Mouse (Mus musculus) ES-Bruce4 (cell line): ENCODE measurements around the gene Ergic1. TPM values are rescaled to one million over a fixed set of nuclear protein-coding genes. Genes with fewer than 3 reads are reported as not detected.

Source experiments
- H3K27ac ChIP-seq: 2 replicates; pipeline ENCODE4 v1.5.1; 2012; ENCODE audit warnings: low read length, inconsistent platforms; ENCODE audit not compliant: insufficient read depth
- H3K27me3 ChIP-seq: 2 replicates; pipeline ENCODE4 v1.6.1; 2012; ENCODE audit warnings: mild to moderate bottlenecking, low read length, inconsistent platforms; ENCODE audit not compliant: control insufficient read depth, poor library complexity, insufficient read depth, severe bottlenecking
- H3K36me3 ChIP-seq: 2 replicates; pipeline ENCODE4 v1.6.1; 2012; ENCODE audit warnings: inconsistent platforms, mild to moderate bottlenecking, low read length, moderate library complexity; ENCODE audit not compliant: control insufficient read depth, poor library complexity, insufficient read depth, severe bottlenecking
- H3K4me1 ChIP-seq: one replicate; pipeline ENCODE4 v1.8.1; 2011; ENCODE audit warnings: low read length; ENCODE audit not compliant: control insufficient read depth, insufficient read depth
- H3K4me3 ChIP-seq: 2 replicates; pipeline ENCODE4 v1.5.1; 2011; ENCODE audit warnings: low read depth, mild to moderate bottlenecking, low read length
- H3K9ac ChIP-seq: 2 replicates; pipeline ENCODE4 v1.6.1; 2012; ENCODE audit warnings: low read depth, mild to moderate bottlenecking, inconsistent platforms; ENCODE audit not compliant: poor library complexity, severe bottlenecking
- H3K9me3 ChIP-seq: replicated peaks from 2 replicates; pipeline ENCODE4 v1.6.1; 2012; ENCODE audit warnings: mild to moderate bottlenecking, low read length, inconsistent platforms; ENCODE audit not compliant: control insufficient read depth, poor library complexity, insufficient read depth, severe bottlenecking
- CTCF ChIP-seq: IDR thresholded peaks from one replicate; pipeline ENCODE4 v1.8.1; 2011; ENCODE audit warnings: low read depth, low read length
- EP300 ChIP-seq: IDR thresholded peaks from 2 replicates; pipeline ENCODE4 v1.6.1; 2011; ENCODE audit warnings: low read depth, low read length; ENCODE audit not compliant: insufficient read depth
- POLR2A ChIP-seq: IDR thresholded peaks from one replicate; pipeline ENCODE4 v1.8.1; 2011; ENCODE audit warnings: low read length; ENCODE audit not compliant: insufficient read depth
- polyA plus RNA-seq: library from polyadenylated mRNA; stranded (reverse); fragments of >200 nt; gene quantifications from 2 replicates; pipeline ENCODE4 v1.2.4, GENCODE M21; 2011; ENCODE audit warnings: low read depth; ENCODE audit not compliant: missing spikeins, insufficient read depth, insufficient read length

The Ergic1 gene
- polyA plus RNA-seq, 1 experiment, result 166 TPM

GRCm38 (mm10) chr17:26688795-26689735 lies 127.8 kb downstream of the Ergic1 start:
- Histone ChIP-seq H3K9ac (no peak overlapping the region), H3K27me3 (no peaks in the 10 kb centered on the region), H3K36me3 (no peaks in the 10 kb centered on the region; the same call in 1 of the 2 replicates), H3K4me1 (no peaks in the 10 kb centered on the region), H3K4me3 (no peak overlapping the region), H3K9me3 (no peaks in the 10 kb centered on the region), H3K27ac (no peak overlapping the region)
- no peak for TF ChIP-seq EP300
- no peak for TF ChIP-seq POLR2A
- no peak for TF ChIP-seq CTCF

GRCm38 (mm10) chr17:26689810-26690209 lies 128.5 kb downstream of the Ergic1 start:
- no peaks in the 10 kb centered on the region for H3K36me3 ChIP-seq
- no peak overlapping the region for H3K27ac ChIP-seq
- H3K27me3 ChIP-seq, result no peaks in the 10 kb centered on the region
- H3K9me3 ChIP-seq, result no peaks in the 10 kb centered on the region
- no peaks in the 10 kb centered on the region for H3K4me1 ChIP-seq
- H3K9ac ChIP-seq, result no peak overlapping the region
- no peak overlapping the region for H3K4me3 ChIP-seq
- TF ChIP-seq CTCF, result no peak
- TF ChIP-seq POLR2A, result no peak
- TF ChIP-seq EP300, result no peak

GRCm38 (mm10) chr17:26690236-26690635 lies 128.9 kb downstream of the Ergic1 start:
- Histone ChIP-seq H3K4me1 (no peaks in the 10 kb centered on the region), H3K27me3 (no peaks in the 10 kb centered on the region), H3K27ac (no peak overlapping the region), H3K4me3 (no peak overlapping the region), H3K9me3 (no peaks in the 10 kb centered on the region), H3K9ac (no peak overlapping the region), H3K36me3 (no peaks in the 10 kb centered on the region)
- TF ChIP-seq POLR2A (no peak), EP300 (no peak), CTCF (no peak)

- Histone ChIP-seq H3K9me3 (no peaks in the 10 kb centered on the region), H3K36me3 (no peaks in the 10 kb centered on the region), H3K4me1 (no peaks in the 10 kb centered on the region), H3K9ac (no peak overlapping the region), H3K27me3 (no peaks in the 10 kb centered on the region), H3K4me3 (no peak overlapping the region), H3K27ac (no peak overlapping the region)
- TF ChIP-seq POLR2A, result no peak
- no peak for TF ChIP-seq CTCF
- no peak for TF ChIP-seq EP300
Measured at GRCm38 (mm10) chr17:26691110-26691509, 129.8 kb downstream of the Ergic1 start.

- Histone ChIP-seq H3K27me3 (no peaks in the 10 kb centered on the region), H3K4me1 (no peaks in the 10 kb centered on the region), H3K27ac (no peak overlapping the region), H3K9me3 (no peaks in the 10 kb centered on the region), H3K4me3 (no peak overlapping the region), H3K36me3 (no peaks in the 10 kb centered on the region), H3K9ac (no peak overlapping the region)
- TF ChIP-seq CTCF (no peak), POLR2A (no peak), EP300 (no peak)
Measured at GRCm38 (mm10) chr17:26693424-26693823, 132.1 kb downstream of the Ergic1 start.

- H3K4me3 ChIP-seq, result no peak overlapping the region
- no peaks in the 10 kb centered on the region; the same call in none of the 2 replicates for H3K36me3 ChIP-seq
- no peak overlapping the region for H3K9ac ChIP-seq
- no peak for TF ChIP-seq EP300
- no peak for TF ChIP-seq POLR2A
- no peak for TF ChIP-seq CTCF
- H3K27me3 ChIP-seq, result no peaks in the 10 kb centered on the region
- no peaks in the 10 kb centered on the region for H3K4me1 ChIP-seq
- no peaks in the 10 kb centered on the region for H3K9me3 ChIP-seq
- H3K27ac ChIP-seq, result no peak overlapping the region
Measured at GRCm38 (mm10) chr17:26694171-26694570, 132.9 kb downstream of the Ergic1 start.
